Mouse (Mus musculus): ENCODE data around the gene Prkce.

- TF ChIP-seq CTCF (IDR thresholded peaks at IDR 0.05; ENCODE audit: low read depth, low read length) (no peak), GATA2 (IDR thresholded peaks at IDR 0.05; ENCODE audit: borderline replicate concordance, low read depth, low read length) (no peak)
These were observed 102.1 kb downstream of the Prkce start for GRCm38 (mm10) chr17:86269639-86270038.

Data from G1E (cell line).